Mouse (Mus musculus) limb, embryonic 11.5 days (tissue): ENCODE results near the gene Otop1. TPM values are rescaled to one million over a fixed set of nuclear protein-coding genes. Genes with fewer than 3 reads are reported as not detected.

ENCODE experiments used
- ATAC-seq: fragments of 200-750 bp; cut with Nextera tagmentation; 2 replicates; pipeline ENCODE4 v1.8.0; 2017; ENCODE audit warnings: low read depth; ENCODE audit not compliant: insufficient number of reproducible peaks, low FRiP score, low TSS enrichment
- DNase-seq: peaks from one replicate; pipeline ENCODE4 v3.0.0-alpha.2; 2015; ENCODE audit warnings: low spot score
- H3K27ac ChIP-seq: fragments of 300-500 bp; sonication (generic); replicated peaks from 2 replicates; pipeline ENCODE4 v1.5.1; 2014; ENCODE audit warnings: low read depth, mild to moderate bottlenecking, low read length
- H3K27me3 ChIP-seq: fragments of 300-500 bp; sonication (generic); 2 replicates; pipeline ENCODE4 v1.6.1; 2014; ENCODE audit warnings: mild to moderate bottlenecking, low read length, mixed read lengths; ENCODE audit not compliant: control insufficient read depth, insufficient read depth
- H3K36me3 ChIP-seq: fragments of 300-500 bp; sonication (generic); 2 replicates; pipeline ENCODE4 v1.6.1; 2014; ENCODE audit warnings: mild to moderate bottlenecking, low read length, moderate library complexity, mixed read lengths; ENCODE audit not compliant: control insufficient read depth, insufficient read depth
- H3K4me1 ChIP-seq: fragments of 300-500 bp; sonication (generic); 2 replicates; pipeline ENCODE4 v1.6.1; 2014; ENCODE audit warnings: low read length, mixed read lengths; ENCODE audit not compliant: control insufficient read depth, insufficient read depth
- H3K4me2 ChIP-seq: fragments of 300-500 bp; sonication (generic); 2 replicates; pipeline ENCODE4 v1.6.1; 2014; ENCODE audit warnings: low read depth, mild to moderate bottlenecking, moderate library complexity; ENCODE audit not compliant: severe bottlenecking
- H3K4me3 ChIP-seq: fragments of 300-500 bp; sonication (generic); 2 replicates; pipeline ENCODE4 v1.5.1; 2014; ENCODE audit warnings: low read depth, low read length
- H3K9ac ChIP-seq: fragments of 300-500 bp; sonication (generic); 2 replicates; pipeline ENCODE4 v1.6.1; 2014; ENCODE audit warnings: mild to moderate bottlenecking, low read length
- H3K9me3 ChIP-seq: fragments of 300-500 bp; sonication (generic); 2 replicates; pipeline ENCODE4 v1.6.1; 2016; ENCODE audit warnings: low read length; ENCODE audit not compliant: control insufficient read depth
- WGBS: fragments of 180-500 bp; shearing (Covaris S2); extraction: QIAGEN DNeasy Blood & Tissue Kit; methylation state at CpG from one replicate; pipeline ENCODE4 v1.1.7; 2014; 5-methylcytosine and 5-hydroxymethylcytosine counted together
- polyA plus RNA-seq: library from polyadenylated mRNA; unstranded; fragments of >200 nt; fragmentation: Nextera tagmentation; extraction: Ambion mirVana; gene quantifications from 2 replicates; pipeline ENCODE4 v1.2.1, GENCODE M21; 2014

Gene Otop1
- polyA plus RNA-seq, 1 experiment from 2014 or later: 0.28 TPM

GRCm38 (mm10) chr5:38307255-38308101 lies 31.7 kb downstream of the Otop1 start:
- 9% methylated on average over 26 of the region's 26 CpGs for WGBS
- ATAC-seq: peak; percentile 81; the same call in 1 of the 2 replicates
- Histone ChIP-seq H3K27ac (no peak overlapping the region), H3K9ac (no peak overlapping the region), H3K36me3 (no peaks in the 10 kb centered on the region), H3K4me2 (peak overlapping the region; percentile 32), H3K9me3 (no peaks in the 10 kb centered on the region), H3K4me1 (no peaks in the 10 kb centered on the region), H3K27me3 (no peaks in the 10 kb centered on the region), H3K4me3 (peak overlapping the region; percentile 7; the same call in 1 of the 2 replicates)
- peak; percentile 96 for DNase-seq

- Histone ChIP-seq H3K4me3 (no peak overlapping the region), H3K9ac (no peak overlapping the region), H3K36me3 (no peaks in the 10 kb centered on the region), H3K9me3 (no peaks in the 10 kb centered on the region), H3K4me2 (no peak overlapping the region), H3K27ac (no peak overlapping the region), H3K27me3 (no peaks in the 10 kb centered on the region), H3K4me1 (no peaks in the 10 kb centered on the region)
- DNase-seq (peak; percentile 72), ATAC-seq (no peak)
- 54% methylated on average over 5 of the region's 5 CpGs for WGBS
These were observed 33.1 kb downstream of the Otop1 start for GRCm38 (mm10) chr5:38308873-38309272.

GRCm38 (mm10) chr5:38309795-38310194 lies 34.0 kb downstream of the Otop1 start:
- Histone ChIP-seq H3K4me3 (no peak overlapping the region), H3K27ac (no peak overlapping the region), H3K9me3 (no peaks in the 10 kb centered on the region), H3K4me1 (no peaks in the 10 kb centered on the region), H3K27me3 (no peaks in the 10 kb centered on the region), H3K9ac (no peak overlapping the region), H3K36me3 (no peaks in the 10 kb centered on the region), H3K4me2 (no peak overlapping the region)
- WGBS: 61% methylated on average over 3 of the region's 3 CpGs
- no peak for ATAC-seq
- no peak for DNase-seq

GRCm38 (mm10) chr5:38318966-38319786 lies 43.4 kb downstream of the Otop1 start, which contains the start of gene Drd5:
Drd5 (plus strand) TSS chr5:38319367.
- Histone ChIP-seq H3K9ac (peak within 1 kb of the TSS; percentile 38), H3K4me3 (peak within 1 kb of the TSS; percentile 39), H3K4me1 (0 out of 2 replicates have a peak, but pooled peaks cover 3% of the 10 kb centered on the region), H3K36me3 (no peaks in the 10 kb centered on the region), H3K27me3 (peaks cover 47% of the 10 kb centered on the region), H3K4me2 (peak within 1 kb of the TSS; percentile 78), H3K9me3 (no peaks in the 10 kb centered on the region), H3K27ac (no peak within 1 kb of the TSS)
- DNase-seq (peak; percentile 43), ATAC-seq (no peak)
- WGBS: 3% methylated on average over 64 of the region's 67 CpGs

GRCm38 (mm10) chr5:38333381-38333780 lies 57.6 kb downstream of the Otop1 start:
- Histone ChIP-seq H3K27ac (no peak overlapping the region), H3K4me2 (no peak overlapping the region), H3K36me3 (no peaks in the 10 kb centered on the region), H3K9me3 (no peaks in the 10 kb centered on the region), H3K27me3 (no peaks in the 10 kb centered on the region), H3K4me3 (no peak overlapping the region), H3K9ac (no peak overlapping the region), H3K4me1 (no peaks in the 10 kb centered on the region)
- DNase-seq (no peak), ATAC-seq (no peak)
- 76% methylated on average over 4 of the region's 4 CpGs for WGBS

- WGBS: 33% methylated on average over 1 of the region's 1 CpGs
- H3K4me2 ChIP-seq: no peak overlapping the region
- DNase-seq: no peak
These were observed 58.8 kb downstream of the Otop1 start for GRCm38 (mm10) chr5:38334582-38334981.

GRCm38 (mm10) chr5:38343101-38343500 lies 67.3 kb downstream of the Otop1 start:
- Histone ChIP-seq H3K27ac (no peak overlapping the region), H3K4me2 (no peak overlapping the region), H3K4me3 (no peak overlapping the region), H3K9me3 (no peaks in the 10 kb centered on the region), H3K9ac (no peak overlapping the region), H3K36me3 (no peaks in the 10 kb centered on the region), H3K27me3 (no peaks in the 10 kb centered on the region), H3K4me1 (no peaks in the 10 kb centered on the region)
- ATAC-seq: no peak
- no peak for DNase-seq
- WGBS: 76% methylated on average over 3 of the region's 3 CpGs

More at GRCm38 (mm10) chr5:38334582-38334981, 58.8 kb downstream of the Otop1 start:
- Histone ChIP-seq H3K27me3 (no peaks in the 10 kb centered on the region), H3K4me1 (no peaks in the 10 kb centered on the region), H3K4me3 (no peak overlapping the region), H3K36me3 (no peaks in the 10 kb centered on the region), H3K27ac (no peak overlapping the region), H3K9me3 (no peaks in the 10 kb centered on the region), H3K9ac (no peak overlapping the region)
- ATAC-seq: no peak

- ATAC-seq (no peak), DNase-seq (peak; percentile 66)
- no peaks in the 10 kb centered on the region for H3K4me1 ChIP-seq
- no peaks in the 10 kb centered on the region for H3K9me3 ChIP-seq
- H3K4me3 ChIP-seq: no peak overlapping the region
- H3K27ac ChIP-seq: no peak overlapping the region
- H3K9ac ChIP-seq: no peak overlapping the region
- H3K27me3 ChIP-seq: no peaks in the 10 kb centered on the region
- WGBS: 33% methylated on average over 10 of the region's 10 CpGs
- H3K4me2 ChIP-seq: no peak overlapping the region
- no peaks in the 10 kb centered on the region for H3K36me3 ChIP-seq
These were observed 71.1 kb downstream of the Otop1 start for GRCm38 (mm10) chr5:38346646-38347432.
